In genomic region chr4:142953724-142954123, GRCm38 (mm10) we compare ENCODE assay signal across 16 mouse cellular contexts.
DNase-seq lines count a peak whose midpoint lies in the region; ATAC-seq and TF ChIP-seq lines count a peak whose summit lies in the region.
"Had no signal": no experiment of that assay in that cellular context is flagged by ENCODE, and none has a peak within 500 bp of the region (broad histone marks: within the 10 kb centered on the region; RNA-seq: fewer than 3 reads in every experiment).

No protein-coding gene starts in this region.

- peak; percentile 44 for ATAC-seq in forebrain, embryonic 15.5 days (replicated peaks)
- no peak for ATAC-seq in intestine, embryonic 15.5 days
- no peak for ATAC-seq in liver, embryonic 11.5 days (replicated peaks; ENCODE audit: low FRiP score)
- ATAC-seq: Patski had no signal

- no peaks in the 10 kb centered on the region for H3K9me3 ChIP-seq in forebrain, embryonic 15.5 days
- no peaks in the 10 kb centered on the region for H3K9me3 ChIP-seq in midbrain, embryonic 10.5 days (replicated peaks)
- H3K9me3 ChIP-seq in intestine, embryonic 15.5 days = no peaks in the 10 kb centered on the region
- H3K9me3 ChIP-seq in liver, embryonic 11.5 days (ENCODE audit: control insufficient read depth, low read length) = no peaks in the 10 kb centered on the region
- H3K9me3 ChIP-seq: embryonic facial prominence, embryonic 13.5 days had no signal

- peaks cover 5% of the 10 kb centered on the region for H3K4me1 ChIP-seq in testis, adult 2 months (ENCODE audit: control insufficient read depth, insufficient read depth, low read length)
- H3K4me1 ChIP-seq in forebrain, embryonic 15.5 days = peaks cover 31% of the 10 kb centered on the region
- H3K4me1 ChIP-seq in midbrain, embryonic 10.5 days = peaks cover 31% of the 10 kb centered on the region
- no peaks in the 10 kb centered on the region for H3K4me1 ChIP-seq in intestine, embryonic 15.5 days (replicated peaks)
- no peaks in the 10 kb centered on the region for H3K4me1 ChIP-seq in liver, embryonic 11.5 days (replicated peaks; ENCODE audit: control insufficient read depth, insufficient read depth, low read length)
- H3K4me1 ChIP-seq: embryonic facial prominence, embryonic 13.5 days had no signal

- no peak overlapping the region for H3K9ac ChIP-seq in forebrain, embryonic 15.5 days (replicated peaks)
- H3K9ac ChIP-seq in intestine, embryonic 15.5 days = no peak overlapping the region
- H3K9ac ChIP-seq in liver, embryonic 11.5 days (ENCODE audit: low read depth, low read length) = no peak overlapping the region
- H3K9ac ChIP-seq: embryonic facial prominence, embryonic 13.5 days; liver, embryonic 14.5 days had no signal

- 0 out of 2 replicates have a peak overlapping the region, but pooled peaks have one; percentile 9 for H3K4me3 ChIP-seq in testis, adult 2 months (ENCODE audit: control insufficient read depth, low read depth, low read length)
- H3K4me3 ChIP-seq in forebrain, embryonic 15.5 days = no peak overlapping the region
- peak overlapping the region; percentile 14; the same call in 1 of the 2 replicates for H3K4me3 ChIP-seq in midbrain, embryonic 10.5 days
- H3K4me3 ChIP-seq in intestine, embryonic 15.5 days (replicated peaks) = no peak overlapping the region
- no peak overlapping the region for H3K4me3 ChIP-seq in liver, embryonic 11.5 days (ENCODE audit: low read depth, low read length)
- H3K4me3 ChIP-seq: embryonic facial prominence, embryonic 13.5 days had no signal

- no peaks in the 10 kb centered on the region for H3K27me3 ChIP-seq in testis, adult 2 months (ENCODE audit: control insufficient read depth, insufficient read depth, low read length)
- no peaks in the 10 kb centered on the region for H3K27me3 ChIP-seq in forebrain, embryonic 15.5 days
- H3K27me3 ChIP-seq in midbrain, embryonic 10.5 days (ENCODE audit: low read depth, poor library complexity, severe bottlenecking) = peaks cover 9% of the 10 kb centered on the region; the same call in 1 of the 2 replicates
- H3K27me3 ChIP-seq in intestine, embryonic 15.5 days (replicated peaks) = no peaks in the 10 kb centered on the region
- no peaks in the 10 kb centered on the region for H3K27me3 ChIP-seq in liver, embryonic 11.5 days (replicated peaks; ENCODE audit: control insufficient read depth, insufficient read depth, low read length)
- H3K27me3 ChIP-seq: Patski had no signal

- 10% methylated on average over 9 of the region's 9 CpGs for WGBS in forebrain, embryonic 15.5 days
- 19% methylated on average over 9 of the region's 9 CpGs for WGBS in midbrain, embryonic 10.5 days
- 69% methylated on average over 9 of the region's 9 CpGs for WGBS in intestine, embryonic 15.5 days
- WGBS in liver, embryonic 11.5 days = 68% methylated on average over 9 of the region's 9 CpGs

- H3K36me3 ChIP-seq in testis, adult 2 months (ENCODE audit: control insufficient read depth, insufficient read depth, low read length) = no peaks in the 10 kb centered on the region
- no peaks in the 10 kb centered on the region for H3K36me3 ChIP-seq in forebrain, embryonic 15.5 days
- H3K36me3 ChIP-seq in midbrain, embryonic 10.5 days = no peaks in the 10 kb centered on the region
- no peaks in the 10 kb centered on the region for H3K36me3 ChIP-seq in intestine, embryonic 15.5 days
- no peaks in the 10 kb centered on the region for H3K36me3 ChIP-seq in liver, embryonic 11.5 days (ENCODE audit: control insufficient read depth, insufficient read depth, low read length)
- H3K36me3 ChIP-seq: embryonic facial prominence, embryonic 13.5 days had no signal

- H3K4me2 ChIP-seq in forebrain, embryonic 15.5 days (replicated peaks) = no peak overlapping the region
- no peak overlapping the region for H3K4me2 ChIP-seq in intestine, embryonic 15.5 days (replicated peaks)
- no peak overlapping the region for H3K4me2 ChIP-seq in liver, embryonic 11.5 days
- H3K4me2 ChIP-seq: embryonic facial prominence, embryonic 13.5 days had no signal

- TF ChIP-seq POLR2A in testis, adult 2 months (IDR thresholded peaks at IDR 0.05; ENCODE audit: control insufficient read depth, low read depth, low read length) = no peak

- no peak overlapping the region for H3K27ac ChIP-seq in testis, adult 2 months (ENCODE audit: control insufficient read depth, insufficient read depth, low read depth, low read length)
- H3K27ac ChIP-seq in forebrain, embryonic 15.5 days (replicated peaks) = peak overlapping the region; percentile 69
- H3K27ac ChIP-seq in midbrain, embryonic 10.5 days (replicated peaks) = peak overlapping the region; percentile 72
- no peak overlapping the region for H3K27ac ChIP-seq in intestine, embryonic 15.5 days
- H3K27ac ChIP-seq in liver, embryonic 11.5 days (ENCODE audit: low read depth, low read length) = no peak overlapping the region
- H3K27ac ChIP-seq: embryonic facial prominence, embryonic 13.5 days; liver, embryonic 14.5 days had no signal

- TF ChIP-seq CTCF in testis, adult 2 months (IDR thresholded peaks at IDR 0.05; ENCODE audit: control insufficient read depth, insufficient read depth, insufficient replicate concordance, low read depth, low read length) = no peak

- no peak for DNase-seq in testis, postnatal 14 days (ENCODE audit: low spot score)
- peak; percentile 44 for DNase-seq in midbrain, embryonic 10.5 days (ENCODE audit: low spot score)
- DNase-seq in adrenal gland, adult 8-10 months = no peak
- no peak for DNase-seq in liver, embryonic 11.5 days (ENCODE audit: low spot score)
- DNase-seq in retina, embryonic 14.5 days (ENCODE audit: low spot score) = no peak
- DNase-seq: adrenal gland, postnatal 10 days; cerebellum, adult 11-12 months; kidney, postnatal 10 days; lung, postnatal 4 days; right cerebral cortex, postnatal 4 days had no signal

Comparison
In these comparisons a context has a peak if more than half of its experiments do, and no peak if none do; other contexts are left out.
1. H3K27ac ChIP-seq: peak in forebrain, embryonic 15.5 days (single experiment) and midbrain, embryonic 10.5 days (single experiment); none in testis, adult 2 months (single experiment), intestine, embryonic 15.5 days (single experiment) and liver, embryonic 11.5 days (single experiment).
2. H3K4me3 ChIP-seq: peak in testis, adult 2 months (single experiment) and midbrain, embryonic 10.5 days (single experiment); none in forebrain, embryonic 15.5 days (single experiment), intestine, embryonic 15.5 days (single experiment) and liver, embryonic 11.5 days (single experiment).